Comparison of ENCODE assay signal across 8 mouse cellular contexts in the genomic region with DNA sequence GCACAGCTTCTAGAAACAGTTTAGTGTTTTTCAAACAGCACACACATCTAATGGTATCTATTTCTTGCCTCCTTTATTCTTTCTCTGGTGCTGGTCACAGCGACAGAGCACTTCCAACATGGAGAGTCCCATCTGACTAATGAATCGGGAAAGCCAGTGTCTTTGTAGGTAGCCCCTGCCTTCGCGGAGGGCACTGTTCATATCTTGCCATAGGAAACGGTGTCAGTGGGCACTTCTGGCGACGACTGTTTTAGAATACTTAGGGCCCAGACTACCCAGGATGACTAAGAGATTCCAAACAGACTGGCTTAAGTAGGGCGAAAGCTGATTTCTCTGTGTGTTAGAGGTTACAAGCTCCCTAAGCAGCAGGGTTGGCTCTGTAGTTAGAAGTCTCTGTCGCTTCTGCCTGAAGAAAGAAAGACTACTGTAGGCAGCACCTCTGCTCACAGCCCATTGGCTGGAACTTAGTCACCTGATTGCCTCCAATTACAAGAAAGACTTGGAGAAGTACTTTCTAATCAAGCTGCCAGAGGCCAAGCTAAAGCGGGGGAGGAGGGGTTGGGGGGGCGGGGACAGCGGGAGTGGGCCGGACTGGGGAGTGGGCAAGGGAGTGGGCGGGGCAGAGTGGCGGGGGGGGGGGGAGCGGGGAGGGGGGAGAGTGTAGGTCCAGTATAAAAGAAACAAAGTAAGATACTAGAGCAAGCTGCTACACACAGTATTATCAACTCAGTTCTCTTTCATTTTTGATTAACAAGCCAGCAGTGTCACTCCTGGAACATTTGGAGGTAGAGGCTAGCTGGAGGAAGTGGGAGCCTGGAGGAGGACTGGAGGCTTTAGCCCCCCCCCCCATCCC. TPM values are rescaled to one million over a fixed set of nuclear protein-coding genes. Genes with fewer than 3 reads are reported as not detected.
DNase-seq lines count a peak whose midpoint lies in the region; ATAC-seq and TF ChIP-seq lines count a peak whose summit lies in the region.

No protein-coding gene starts in this region.

- no peak for DNase-seq in hindbrain, embryonic 14.5 days (ENCODE audit: low spot score)
- peak; percentile 20 to 25 for DNase-seq in heart, postnatal 36 days
- DNase-seq in liver, embryonic 11.5 days (ENCODE audit: low spot score) = no peak
- DNase-seq in yolk sac, embryonic 10.5 days (ENCODE audit: low spot score) = peak; percentile 55
- no peak for DNase-seq in ovary, postnatal 36 days (ENCODE audit: low spot score)
- no peak for DNase-seq in spleen, adult 18-20 months

- ATAC-seq in hindbrain, embryonic 12.5 days (ENCODE audit: low FRiP score) = no peak
- no peak for ATAC-seq in hindbrain, embryonic 14.5 days (ENCODE audit: low FRiP score)
- ATAC-seq in liver, embryonic 11.5 days (replicated peaks; ENCODE audit: low FRiP score) = peak; percentile 85

- H3K9me3 ChIP-seq in hindbrain, embryonic 12.5 days (replicated peaks) = peaks cover 6% of the 10 kb centered on the region; the same call in 1 of the 2 replicates
- H3K9me3 ChIP-seq in hindbrain, embryonic 14.5 days (ENCODE audit: control insufficient read depth, low read length) = no peaks in the 10 kb centered on the region
- peaks cover 4% of the 10 kb centered on the region for H3K9me3 ChIP-seq in liver, embryonic 11.5 days (ENCODE audit: control insufficient read depth, low read length)

- H3K27me3 ChIP-seq in hindbrain, embryonic 12.5 days = no peaks in the 10 kb centered on the region
- no peaks in the 10 kb centered on the region for H3K27me3 ChIP-seq in hindbrain, embryonic 14.5 days (ENCODE audit: control insufficient read depth, insufficient read depth, low read length)
- no peaks in the 10 kb centered on the region; the same call in 1 of the 2 replicates for H3K27me3 ChIP-seq in liver, embryonic 11.5 days (replicated peaks; ENCODE audit: control insufficient read depth, insufficient read depth, low read length)

- intact Hi-C loops in heart, postnatal 36 days (cut with DNase I) = loop anchor here (5.0 kb wide), 1 partner anchor 76 kb away; no protein-coding TSS in a partner anchor

- H3K36me3 ChIP-seq in hindbrain, embryonic 12.5 days = no peaks in the 10 kb centered on the region
- H3K36me3 ChIP-seq in hindbrain, embryonic 14.5 days (replicated peaks; ENCODE audit: control insufficient read depth, insufficient read depth) = no peaks in the 10 kb centered on the region
- H3K36me3 ChIP-seq in liver, embryonic 11.5 days (ENCODE audit: control insufficient read depth, insufficient read depth, low read length) = no peaks in the 10 kb centered on the region

- H3K4me2 ChIP-seq in hindbrain, embryonic 12.5 days (replicated peaks) = peak overlapping the region; percentile 21; the same call in 1 of the 2 replicates
- no peak overlapping the region for H3K4me2 ChIP-seq in hindbrain, embryonic 14.5 days (replicated peaks)
- peak overlapping the region; percentile 55 for H3K4me2 ChIP-seq in liver, embryonic 11.5 days

- 23% methylated on average over 12 of the region's 16 CpGs for WGBS in hindbrain, embryonic 12.5 days
- 36% methylated on average over 13 of the region's 16 CpGs for WGBS in hindbrain, embryonic 14.5 days
- WGBS in liver, embryonic 11.5 days = 14% methylated on average over 12 of the region's 16 CpGs

- no peak overlapping the region for H3K27ac ChIP-seq in hindbrain, embryonic 12.5 days
- H3K27ac ChIP-seq in hindbrain, embryonic 14.5 days = no peak overlapping the region
- no peak overlapping the region for H3K27ac ChIP-seq in bone marrow macrophage, adult 2 months (ENCODE audit: insufficient read depth, low read depth, low read length)
- no peak overlapping the region for H3K27ac ChIP-seq in liver, embryonic 11.5 days (ENCODE audit: low read depth, low read length)

- H3K9ac ChIP-seq in hindbrain, embryonic 12.5 days = no peak overlapping the region
- H3K9ac ChIP-seq in hindbrain, embryonic 14.5 days = no peak overlapping the region
- H3K9ac ChIP-seq in liver, embryonic 11.5 days (ENCODE audit: low read depth, low read length) = peak overlapping the region; percentile 35

- no peak overlapping the region for H3K4me3 ChIP-seq in hindbrain, embryonic 12.5 days
- H3K4me3 ChIP-seq in hindbrain, embryonic 14.5 days (replicated peaks; ENCODE audit: low read length) = no peak overlapping the region
- H3K4me3 ChIP-seq in bone marrow macrophage, adult 2 months (ENCODE audit: insufficient read depth, low read length) = 0 out of 2 replicates have a peak overlapping the region, but pooled peaks have one; percentile 16
- peak overlapping the region; percentile 37 for H3K4me3 ChIP-seq in liver, embryonic 11.5 days (ENCODE audit: low read depth, low read length)

- no peaks in the 10 kb centered on the region for H3K4me1 ChIP-seq in hindbrain, embryonic 12.5 days
- H3K4me1 ChIP-seq in hindbrain, embryonic 14.5 days (replicated peaks; ENCODE audit: control insufficient read depth, insufficient read depth, low read length) = no peaks in the 10 kb centered on the region
- H3K4me1 ChIP-seq in bone marrow macrophage, adult 2 months (ENCODE audit: control insufficient read depth, insufficient read depth, low read length) = 0 out of 2 replicates have a peak, but pooled peaks cover 2% of the 10 kb centered on the region
- peaks cover 5% of the 10 kb centered on the region; the same call in 1 of the 2 replicates for H3K4me1 ChIP-seq in liver, embryonic 11.5 days (replicated peaks; ENCODE audit: control insufficient read depth, insufficient read depth, low read length)

- TF ChIP-seq POLR2A in bone marrow macrophage, adult 2 months (IDR thresholded peaks at IDR 0.05; ENCODE audit: borderline replicate concordance, low read depth, low read length) = no peak

- no peak for TF ChIP-seq CTCF in bone marrow macrophage, adult 2 months (IDR thresholded peaks at IDR 0.05; ENCODE audit: low read depth, low read length)

RNA-seq across cellular contexts. Expression of gene Vrk1, which starts 28.7 kb away (rescaled TPM):
- 60.7 and 61.3 TPM in 2 replicates for polyA plus RNA-seq in hindbrain, embryonic 12.5 days (2016; fragmentation: Nextera tagmentation; extraction: Ambion mirVana)
- polyA plus RNA-seq in hindbrain, embryonic 14.5 days (2014; fragmentation: Nextera tagmentation; extraction: Ambion mirVana) = 30.6 and 35.1 TPM in 2 replicates
- 37.0 and 42.9 TPM in 2 replicates for polyA plus RNA-seq in bone marrow macrophage, adult 2 months (2012; ENCODE audit: insufficient read depth, insufficient read length, missing spikeins)
- 1 to 10 TPM; 8.3 to 8.4 TPM for total RNA-seq in heart, postnatal 36 days (2021)
- 161 and 179 TPM in 2 replicates for polyA plus RNA-seq in liver, embryonic 11.5 days (2014; fragmentation: Nextera tagmentation; extraction: Ambion mirVana)

Comparison
In these comparisons a context has a peak if more than half of its experiments do, and no peak if none do; other contexts are left out.
1. H3K4me3 ChIP-seq: peak in bone marrow macrophage, adult 2 months (single experiment) and liver, embryonic 11.5 days (single experiment); none in hindbrain, embryonic 12.5 days (single experiment) and hindbrain, embryonic 14.5 days (single experiment).
2. DNase-seq: peak in heart, postnatal 36 days (2 of 2) and yolk sac, embryonic 10.5 days (single experiment); none in hindbrain, embryonic 14.5 days (single experiment), liver, embryonic 11.5 days (single experiment), ovary, postnatal 36 days (single experiment) and spleen, adult 18-20 months (0 of 2).